Mouse (Mus musculus) intestine, embryonic 15.5 days (tissue): Measurements from ENCODE around the gene Cacna2d3. TPM values are rescaled to one million over a fixed set of nuclear protein-coding genes. Genes with fewer than 3 reads are reported as not detected.

Experiments used
- ATAC-seq: fragments of 200-750 bp; cut with Nextera tagmentation; 2 replicates; pipeline ENCODE4 v1.8.0; 2017; ENCODE audit warnings: moderate TSS enrichment, moderate library complexity
- H3K27ac ChIP-seq: fragments of 300-500 bp; sonication (generic); 2 replicates; pipeline ENCODE4 v1.5.1; 2015; ENCODE audit warnings: mild to moderate bottlenecking, inconsistent platforms
- H3K27me3 ChIP-seq: fragments of 300-500 bp; sonication (generic); replicated peaks from 2 replicates; pipeline ENCODE4 v1.6.1; 2015; ENCODE audit warnings: inconsistent platforms
- H3K36me3 ChIP-seq: fragments of 300-500 bp; sonication (generic); 2 replicates; pipeline ENCODE4 v1.6.1; 2015; ENCODE audit warnings: inconsistent platforms
- H3K4me1 ChIP-seq: fragments of 300-500 bp; sonication (generic); replicated peaks from 2 replicates; pipeline ENCODE4 v1.6.1; 2015; ENCODE audit warnings: inconsistent platforms
- H3K4me2 ChIP-seq: fragments of 300-500 bp; sonication (generic); replicated peaks from 2 replicates; pipeline ENCODE4 v1.6.1; 2015; ENCODE audit warnings: mild to moderate bottlenecking, inconsistent platforms
- H3K4me3 ChIP-seq: fragments of 300-500 bp; sonication (generic); replicated peaks from 2 replicates; pipeline ENCODE4 v1.5.1; 2015; ENCODE audit warnings: inconsistent platforms
- H3K9ac ChIP-seq: fragments of 300-500 bp; sonication (generic); 2 replicates; pipeline ENCODE4 v1.6.1; 2015; ENCODE audit warnings: inconsistent platforms
- H3K9me3 ChIP-seq: fragments of 300-500 bp; sonication (generic); 2 replicates; pipeline ENCODE4 v1.6.1; 2016; ENCODE audit warnings: inconsistent platforms
- WGBS: fragments of 180-500 bp; shearing (Covaris S2); methylation state at CpG from one replicate; pipeline ENCODE4 v1.1.7; 2015; 5-methylcytosine and 5-hydroxymethylcytosine counted together
- polyA plus RNA-seq: library from polyadenylated mRNA; unstranded; fragments of >200 nt; fragmentation: Nextera tagmentation; extraction: Ambion mirVana; gene quantifications from 2 replicates; pipeline ENCODE4 v1.2.1, GENCODE M21; 2015

Cacna2d3 gene
- polyA plus RNA-seq, 1 experiment from 2014 or later: 1.4 TPM

GRCm38 (mm10) chr14:29608761-29609160 is 112.9 kb downstream of the Cacna2d3 start:
- no peak overlapping the region for H3K4me2 ChIP-seq
- no peak for ATAC-seq

DNA sequence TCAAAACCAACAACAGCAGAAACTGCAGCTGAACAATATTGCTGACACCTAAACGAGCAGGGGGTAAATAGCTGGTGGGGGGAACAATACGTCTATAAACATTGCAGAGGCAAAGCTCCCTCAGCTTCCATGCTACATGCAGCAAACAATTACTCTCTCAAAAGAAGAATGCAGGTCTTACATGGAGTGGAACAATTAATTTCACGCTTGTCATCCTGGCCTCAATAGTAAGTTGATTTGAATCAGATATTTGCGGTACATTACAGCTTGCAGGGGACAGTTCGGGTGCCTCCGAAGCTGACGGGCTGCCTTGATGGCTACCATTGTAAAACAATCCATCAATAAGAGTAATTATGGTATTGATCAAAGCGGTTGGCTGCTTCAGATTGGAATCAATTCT is 122.2 kb downstream of the Cacna2d3 start:
- no peak overlapping the region for H3K4me2 ChIP-seq
- WGBS: 73% methylated on average over 8 of the region's 8 CpGs

More at GRCm38 (mm10) chr14:29608761-29609160, 112.9 kb downstream of the Cacna2d3 start:
- H3K9me3 ChIP-seq: no peaks in the 10 kb centered on the region
- WGBS: 55% methylated on average over 6 of the region's 6 CpGs
- H3K9ac ChIP-seq: no peak overlapping the region
- H3K27ac ChIP-seq: no peak overlapping the region
- H3K27me3 ChIP-seq: no peaks in the 10 kb centered on the region
- no peaks in the 10 kb centered on the region for H3K36me3 ChIP-seq
- no peaks in the 10 kb centered on the region for H3K4me1 ChIP-seq
- H3K4me3 ChIP-seq: no peak overlapping the region

GRCm38 (mm10) chr14:29592896-29593295 is 128.8 kb downstream of the Cacna2d3 start:
- no peaks in the 10 kb centered on the region for H3K9me3 ChIP-seq
- no peaks in the 10 kb centered on the region for H3K36me3 ChIP-seq
- no peak for ATAC-seq
- no peak overlapping the region for H3K27ac ChIP-seq
- no peak overlapping the region for H3K4me3 ChIP-seq
- WGBS: 83% methylated on average over 4 of the region's 4 CpGs
- no peaks in the 10 kb centered on the region for H3K4me1 ChIP-seq
- H3K27me3 ChIP-seq: no peaks in the 10 kb centered on the region
- no peak overlapping the region for H3K4me2 ChIP-seq
- no peak overlapping the region for H3K9ac ChIP-seq

More for the DNA sequence above, 122.2 kb downstream of the Cacna2d3 start:
- Histone ChIP-seq H3K4me3 (no peak overlapping the region), H3K27ac (no peak overlapping the region), H3K9ac (no peak overlapping the region), H3K4me1 (no peaks in the 10 kb centered on the region), H3K36me3 (no peaks in the 10 kb centered on the region), H3K27me3 (no peaks in the 10 kb centered on the region), H3K9me3 (no peaks in the 10 kb centered on the region)
- no peak for ATAC-seq

GRCm38 (mm10) chr14:29589628-29590027 is 132.0 kb downstream of the Cacna2d3 start:
- Histone ChIP-seq H3K9ac (no peak overlapping the region), H3K27ac (no peak overlapping the region), H3K36me3 (no peaks in the 10 kb centered on the region), H3K27me3 (no peaks in the 10 kb centered on the region), H3K4me3 (no peak overlapping the region), H3K4me2 (no peak overlapping the region), H3K9me3 (no peaks in the 10 kb centered on the region), H3K4me1 (no peaks in the 10 kb centered on the region)
- peak; percentile 55; the same call in 1 of the 2 replicates for ATAC-seq
- 69% methylated on average over 9 of the region's 9 CpGs for WGBS

DNA sequence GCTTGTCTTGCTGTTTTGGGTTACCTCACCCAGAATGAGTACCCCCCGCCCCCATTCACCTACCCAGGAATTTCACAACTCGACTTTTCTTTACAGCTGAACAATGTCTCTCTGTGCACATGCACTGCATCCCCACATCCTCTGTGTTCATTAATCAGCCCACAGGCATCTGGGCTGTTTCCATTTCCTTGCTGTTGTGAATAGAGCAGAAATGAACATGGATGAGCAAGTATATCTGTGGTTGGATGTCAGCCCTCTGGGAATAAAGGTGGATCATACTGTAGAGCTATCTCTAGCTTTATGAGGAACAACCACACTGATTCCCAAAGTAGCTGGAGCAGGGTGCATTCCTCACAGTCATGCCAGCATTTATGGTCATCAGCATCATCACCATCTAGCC is 139.7 kb downstream of the Cacna2d3 start:
- H3K9me3 ChIP-seq: no peaks in the 10 kb centered on the region
- no peak overlapping the region for H3K4me2 ChIP-seq
- no peaks in the 10 kb centered on the region for H3K27me3 ChIP-seq
- WGBS: 64% methylated on average over 2 of the region's 2 CpGs
- H3K27ac ChIP-seq: no peak overlapping the region
- ATAC-seq: no peak
- H3K4me3 ChIP-seq: no peak overlapping the region
- H3K36me3 ChIP-seq: no peaks in the 10 kb centered on the region
- H3K9ac ChIP-seq: no peak overlapping the region
- no peaks in the 10 kb centered on the region for H3K4me1 ChIP-seq

- Histone ChIP-seq H3K9me3 (no peaks in the 10 kb centered on the region), H3K4me2 (no peak overlapping the region), H3K27me3 (no peaks in the 10 kb centered on the region), H3K4me3 (no peak overlapping the region), H3K36me3 (no peaks in the 10 kb centered on the region), H3K4me1 (no peaks in the 10 kb centered on the region), H3K9ac (no peak overlapping the region), H3K27ac (no peak overlapping the region)
- ATAC-seq: no peak
- 48% methylated on average over 1 of the region's 1 CpGs for WGBS
Measured at GRCm38 (mm10) chr14:29577786-29578185, 143.9 kb downstream of the Cacna2d3 start.

- H3K4me3 ChIP-seq: no peak overlapping the region
- H3K9ac ChIP-seq: no peak overlapping the region
- no peak overlapping the region for H3K27ac ChIP-seq
- H3K9me3 ChIP-seq: no peaks in the 10 kb centered on the region
- no peaks in the 10 kb centered on the region for H3K27me3 ChIP-seq
- ATAC-seq: no peak
- 65% methylated on average over 5 of the region's 5 CpGs for WGBS
- H3K4me1 ChIP-seq: no peaks in the 10 kb centered on the region
- H3K36me3 ChIP-seq: no peaks in the 10 kb centered on the region
- H3K4me2 ChIP-seq: no peak overlapping the region
Measured at GRCm38 (mm10) chr14:29575551-29575950, 146.1 kb downstream of the Cacna2d3 start.

GRCm38 (mm10) chr14:29562704-29563103 is 159.0 kb downstream of the Cacna2d3 start:
- Histone ChIP-seq H3K4me3 (no peak overlapping the region), H3K27ac (no peak overlapping the region), H3K9me3 (no peaks in the 10 kb centered on the region), H3K4me2 (no peak overlapping the region), H3K9ac (no peak overlapping the region), H3K27me3 (no peaks in the 10 kb centered on the region), H3K4me1 (no peaks in the 10 kb centered on the region), H3K36me3 (no peaks in the 10 kb centered on the region)
- ATAC-seq: no peak
- WGBS: 46% methylated on average over 6 of the region's 6 CpGs

- H3K36me3 ChIP-seq: no peaks in the 10 kb centered on the region
- no peak overlapping the region for H3K4me3 ChIP-seq
- H3K27ac ChIP-seq: no peak overlapping the region
- H3K4me1 ChIP-seq: no peaks in the 10 kb centered on the region
- ATAC-seq: no peak
- WGBS: 69% methylated on average over 11 of the region's 11 CpGs
- H3K9me3 ChIP-seq: no peaks in the 10 kb centered on the region
- no peak overlapping the region for H3K4me2 ChIP-seq
- no peak overlapping the region for H3K9ac ChIP-seq
- no peaks in the 10 kb centered on the region for H3K27me3 ChIP-seq
Measured at GRCm38 (mm10) chr14:29561122-29561834, 160.4 kb downstream of the Cacna2d3 start.

DNA sequence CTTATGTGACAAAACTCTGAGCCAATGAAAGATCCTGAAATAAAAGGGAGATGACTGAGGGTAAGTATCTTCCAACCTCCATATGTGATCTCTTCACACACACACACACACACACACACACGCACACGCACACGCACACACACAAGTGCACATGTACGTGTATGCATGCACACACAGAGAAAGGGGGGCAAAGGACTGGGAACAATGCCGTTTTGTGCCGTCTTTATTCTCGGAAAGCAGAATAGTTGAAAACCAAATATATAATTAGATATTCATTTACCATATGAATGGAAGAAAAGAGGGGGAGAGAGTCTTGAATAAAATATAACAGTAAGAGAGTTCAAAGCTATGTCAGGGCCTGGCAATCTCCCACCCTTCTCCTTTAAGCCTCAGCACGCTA is 163.2 kb downstream of the Cacna2d3 start:
- Histone ChIP-seq H3K4me1 (no peaks in the 10 kb centered on the region), H3K4me3 (no peak overlapping the region), H3K27ac (no peak overlapping the region), H3K9me3 (no peaks in the 10 kb centered on the region), H3K9ac (no peak overlapping the region), H3K36me3 (no peaks in the 10 kb centered on the region), H3K4me2 (no peak overlapping the region), H3K27me3 (no peaks in the 10 kb centered on the region)
- no peak for ATAC-seq
- WGBS: 91% methylated on average over 8 of the region's 8 CpGs

- H3K4me3 ChIP-seq: no peak overlapping the region
- H3K27ac ChIP-seq: no peak overlapping the region
- no peaks in the 10 kb centered on the region for H3K36me3 ChIP-seq
- ATAC-seq: no peak
- H3K27me3 ChIP-seq: no peaks in the 10 kb centered on the region
- no peaks in the 10 kb centered on the region for H3K4me1 ChIP-seq
- 74% methylated on average over 3 of the region's 3 CpGs for WGBS
- H3K9me3 ChIP-seq: no peaks in the 10 kb centered on the region
- no peak overlapping the region for H3K9ac ChIP-seq
- H3K4me2 ChIP-seq: no peak overlapping the region
Measured at GRCm38 (mm10) chr14:29556152-29556551, 165.5 kb downstream of the Cacna2d3 start.

DNA sequence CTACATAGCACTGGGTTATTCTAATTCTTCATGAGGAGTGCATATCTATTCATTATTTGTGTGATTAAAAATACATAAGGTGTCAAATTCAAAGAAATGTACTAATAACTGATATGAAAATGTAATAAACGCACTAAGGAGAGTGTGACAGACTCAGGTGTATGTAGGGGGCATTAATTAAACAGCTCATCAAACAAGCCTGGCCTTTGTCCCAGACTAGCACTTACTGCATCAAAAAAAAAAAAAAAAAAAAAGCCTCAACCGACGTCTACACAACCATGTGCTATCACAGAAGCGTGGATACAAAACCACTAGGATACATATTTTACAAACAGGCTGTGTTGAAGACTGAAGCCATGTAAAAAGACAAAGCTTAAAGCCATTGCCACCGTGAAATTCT is 169.2 kb downstream of the Cacna2d3 start:
- H3K9me3 ChIP-seq: no peaks in the 10 kb centered on the region
- H3K9ac ChIP-seq: no peak overlapping the region
- ATAC-seq: no peak
- H3K36me3 ChIP-seq: no peaks in the 10 kb centered on the region
- no peaks in the 10 kb centered on the region for H3K4me1 ChIP-seq
- H3K27me3 ChIP-seq: no peaks in the 10 kb centered on the region
- H3K4me3 ChIP-seq: no peak overlapping the region
- H3K4me2 ChIP-seq: no peak overlapping the region
- 82% methylated on average over 5 of the region's 5 CpGs for whole genome bisulfite sequencing
- no peak overlapping the region for H3K27ac ChIP-seq

- H3K4me2 ChIP-seq: no peak overlapping the region
- H3K4me1 ChIP-seq: no peaks in the 10 kb centered on the region
- H3K4me3 ChIP-seq: no peak overlapping the region
- H3K9ac ChIP-seq: no peak overlapping the region
- ATAC-seq: no peak
- no peaks in the 10 kb centered on the region for H3K36me3 ChIP-seq
- 81% methylated on average over 5 of the region's 5 CpGs for WGBS
- no peaks in the 10 kb centered on the region for H3K9me3 ChIP-seq
- H3K27ac ChIP-seq: no peak overlapping the region
- no peaks in the 10 kb centered on the region for H3K27me3 ChIP-seq
Measured at GRCm38 (mm10) chr14:29548646-29549045, 173.0 kb downstream of the Cacna2d3 start.
